Comparison of ENCODE assay signal across 16 mouse cellular contexts in the genomic region with DNA sequence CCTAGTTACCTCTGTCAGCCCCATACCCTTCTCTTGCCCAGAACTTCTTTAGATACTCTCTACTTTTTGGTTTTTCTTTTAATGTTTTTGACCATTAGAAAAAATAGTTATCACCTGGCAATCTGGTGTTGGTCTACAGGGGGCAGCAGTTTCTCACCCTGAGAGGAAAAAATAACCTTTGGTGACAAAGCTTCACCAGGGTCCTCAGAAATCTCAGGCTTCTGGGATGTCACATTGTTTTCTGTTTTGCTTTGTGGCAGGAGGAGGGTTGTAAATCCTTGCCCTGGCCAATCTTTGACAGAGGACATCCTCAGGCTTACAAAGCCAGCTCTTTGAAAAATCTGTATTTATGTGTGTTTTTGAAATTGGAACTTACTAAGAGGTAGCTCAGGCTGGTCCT. TPM values are rescaled to one million over a fixed set of nuclear protein-coding genes. Genes with fewer than 3 reads are reported as not detected.
DNase-seq lines count a peak whose midpoint lies in the region; TF ChIP-seq lines count a peak whose summit lies in the region.
"Had no signal": no experiment of that assay in that cellular context is flagged by ENCODE, and none has a peak within 500 bp of the region (broad histone marks: within the 10 kb centered on the region; RNA-seq: fewer than 3 reads in every experiment).

No protein-coding gene starts in this region.

- no peak for TF ChIP-seq POLR2A in lung, adult 2 months (IDR thresholded peaks at IDR 0.05; ENCODE audit: borderline replicate concordance, extremely low read depth, low read depth, low read length)

- intact Hi-C loops in left cerebral cortex, postnatal 25 days (cut with DNase I), result loop anchor here (10.0 kb wide), 1 partner anchor 119 kb away; no protein-coding TSS in a partner anchor

- H3K4me1 ChIP-seq in lung, adult 2 months (ENCODE audit: control insufficient read depth, insufficient read depth, low read length), result no peaks in the 10 kb centered on the region; the same call in 1 of the 2 replicates
- H3K4me1 ChIP-seq: embryonic facial prominence, embryonic 15.5 days; forebrain, embryonic 15.5 days; liver, embryonic 12.5 days had no signal

- TF ChIP-seq CTCF in lung, adult 2 months (IDR thresholded peaks at IDR 0.05; ENCODE audit: insufficient read depth, low read length), result no peak

- H3K4me3 ChIP-seq in lung, adult 2 months (replicated peaks; ENCODE audit: extremely low read depth, low read depth, low read length), result no peak overlapping the region
- H3K4me3 ChIP-seq: embryonic facial prominence, embryonic 15.5 days; forebrain, embryonic 15.5 days; liver, embryonic 12.5 days had no signal

- peak; percentile 25 for DNase-seq in adrenal gland, postnatal 14 days
- no peak for DNase-seq in adrenal gland, adult 8-10 months
- peak; percentile 13 for DNase-seq in kidney, adult 9 months
- DNase-seq in kidney, adult 18-20 months, result no peak
- DNase-seq in lung, postnatal 10 days, result peak; percentile 40
- DNase-seq in lung, adult 2 months, result no peak
- peak; percentile 58 for DNase-seq in lung, postnatal 36 days
- no peak for DNase-seq in left cerebral cortex, postnatal 25 days (ENCODE audit: low spot score in 2 of 2)
- DNase-seq: cerebellum, adult 11 months; gastrocnemius, postnatal 10 days; retina, postnatal 1 day; spleen, adult 18-20 months; thymus, postnatal 36 days had no signal

RNA-seq across cellular contexts. Expression of a gene that starts 57.9 kb away (rescaled TPM):
- total RNA-seq in adrenal gland, postnatal 14 days (2021), result 39.2 and 39.8 TPM in 2 replicates
- total RNA-seq in adrenal gland, adult 8-10 months (2022), result 10 to 100 TPM; 39.6 to 42.8 (median 40.9) TPM
- polyA plus RNA-seq in lung, adult 2 months (2012; rRNA removed), result 12.6 and 21.5 TPM in 2 replicates
- 10 to 100 TPM; 38.3 to 41.9 TPM for total RNA-seq in left cerebral cortex, postnatal 25 days (2021)

RNA-seq across cellular contexts. Expression of a gene that starts 57.9 kb away (rescaled TPM):
- total RNA-seq in adrenal gland, postnatal 14 days (2021), result 89.3 and 92.4 TPM in 2 replicates
- total RNA-seq in adrenal gland, adult 8-10 months (2022), result 10 to 100 TPM; 71.0 to 99.5 (median 83.2) TPM
- polyA plus RNA-seq in lung, adult 2 months (2012; rRNA removed), result 30.4 and 31.6 TPM in 2 replicates
- total RNA-seq in left cerebral cortex, postnatal 25 days (2021), result 10 to 100 TPM; 76.1 to 79.3 TPM

Comparison
In these comparisons a context has a peak if more than half of its experiments do, and no peak if none do; other contexts are left out.
1. DNase-seq: peak in adrenal gland, postnatal 14 days (single experiment), kidney, adult 9 months (single experiment), lung, postnatal 10 days (single experiment) and lung, postnatal 36 days (single experiment); none in adrenal gland, adult 8-10 months (single experiment), kidney, adult 18-20 months (single experiment), lung, adult 2 months (single experiment) and left cerebral cortex, postnatal 25 days (0 of 2).